Mouse (Mus musculus) cerebellum, adult 2 months (tissue): ENCODE data around the gene Spint4. TPM values are rescaled to one million over a fixed set of nuclear protein-coding genes. Genes with fewer than 3 reads are reported as not detected.

Experiments
- DNase-seq, 2 experiments: peaks; one replicate each; pipeline ENCODE4 v3.0.0; 2021
- H3K27ac ChIP-seq: fragments of 200-500 bp; 2 replicates; pipeline ENCODE4 v1.5.1; 2012; ENCODE audit warnings: low read length, control low read depth, inconsistent platforms; ENCODE audit not compliant: insufficient read depth
- H3K27me3 ChIP-seq: fragments of 200-500 bp; 2 replicates; pipeline ENCODE4 v1.6.1; 2012; ENCODE audit warnings: inconsistent platforms, mild to moderate bottlenecking, low read length, moderate library complexity; ENCODE audit not compliant: control insufficient read depth, insufficient read depth
- H3K4me1 ChIP-seq: fragments of 200-500 bp; 2 replicates; pipeline ENCODE4 v1.6.1; 2011; ENCODE audit warnings: low read length; ENCODE audit not compliant: control insufficient read depth, insufficient read depth
- H3K4me3 ChIP-seq: fragments of 200-500 bp; replicated peaks from 2 replicates; pipeline ENCODE3; 2011; ENCODE audit warnings: mild to moderate bottlenecking, low read depth, low read length, control low read depth; ENCODE audit not compliant: insufficient read depth
- CTCF ChIP-seq: fragments of 200-500 bp; IDR thresholded peaks from 2 replicates; pipeline ENCODE4 v1.5.1; 2011; ENCODE audit warnings: low read depth, mild to moderate bottlenecking, control low read depth, low read length, moderate library complexity, borderline replicate concordance; ENCODE audit not compliant: insufficient read depth
- POLR2A ChIP-seq: fragments of 200-500 bp; IDR thresholded peaks from 2 replicates; pipeline ENCODE4 v1.6.1; 2011; ENCODE audit warnings: low read length, control low read depth, borderline replicate concordance; ENCODE audit not compliant: insufficient read depth
- WGBS: fragments of 180-500 bp; shearing (Covaris S2); methylation state at CpG from one replicate; pipeline ENCODE4 v1.1.7; 2018; 5-methylcytosine and 5-hydroxymethylcytosine counted together
- polyA plus RNA-seq: library from polyadenylated mRNA; depleted of rRNA; stranded (reverse); fragments of >200 nt; gene quantifications from 2 replicates; pipeline ENCODE4 v1.2.3, GENCODE M21; 2012

Gene Spint4
- polyA plus RNA-seq, 1 experiment: not detected

GRCm38 (mm10) chr2:164676916-164677685 lies 21.2 kb upstream of the Spint4 start:
- 86% methylated on average over 16 of the region's 16 CpGs for WGBS
- Histone ChIP-seq H3K27ac (no peak overlapping the region), H3K4me1 (no peaks in the 10 kb centered on the region), H3K4me3 (no peak overlapping the region), H3K27me3 (no peaks in the 10 kb centered on the region; the same call in 1 of the 2 replicates)
- TF ChIP-seq CTCF (no peak), POLR2A (no peak)
- DNase-seq: no peak

GRCm38 (mm10) chr2:164678848-164679625 lies 19.3 kb upstream of the Spint4 start:
- Histone ChIP-seq H3K27me3 (no peaks in the 10 kb centered on the region; the same call in 1 of the 2 replicates), H3K4me3 (no peak overlapping the region), H3K4me1 (no peaks in the 10 kb centered on the region), H3K27ac (no peak overlapping the region)
- 17% methylated on average over 19 of the region's 19 CpGs for WGBS
- TF ChIP-seq POLR2A: no peak
- TF ChIP-seq CTCF: peak; percentile 78
- peak; percentile 48 to 55 for DNase-seq

- Histone ChIP-seq H3K27ac (no peak overlapping the region), H3K4me3 (no peak overlapping the region), H3K27me3 (no peaks in the 10 kb centered on the region; the same call in 1 of the 2 replicates), H3K4me1 (no peaks in the 10 kb centered on the region)
- TF ChIP-seq POLR2A (no peak), CTCF (no peak)
- WGBS: 76% methylated on average over 3 of the region's 3 CpGs
- no peak for DNase-seq
Measured at GRCm38 (mm10) chr2:164679906-164680305, 18.4 kb upstream of the Spint4 start.

GRCm38 (mm10) chr2:164684807-164685206 lies 13.5 kb upstream of the Spint4 start, which contains the start of gene Wfdc13:
Wfdc13 (plus strand) TSS chr2:164685107.
- DNase-seq: no peak
- WGBS: 61% methylated on average over 3 of the region's 3 CpGs
- H3K27ac ChIP-seq: no peak within 1 kb of the TSS
- TF ChIP-seq POLR2A (no peak), CTCF (no peak)
- H3K27me3 ChIP-seq: no peaks in the 10 kb centered on the region
- no peak within 1 kb of the TSS for H3K4me3 ChIP-seq
- H3K4me1 ChIP-seq: no peaks in the 10 kb centered on the region

GRCm38 (mm10) chr2:164700959-164701358 lies 2.7 kb downstream of the Spint4 start:
- no peak for DNase-seq
- H3K4me1 ChIP-seq: no peaks in the 10 kb centered on the region

GRCm38 (mm10) chr2:164701761-164702160 lies 3.5 kb downstream of the Spint4 start:
- no peak for TF ChIP-seq POLR2A
- no peak for TF ChIP-seq CTCF
- no peaks in the 10 kb centered on the region for H3K4me1 ChIP-seq
- no peaks in the 10 kb centered on the region for H3K27me3 ChIP-seq
- H3K27ac ChIP-seq: no peak overlapping the region
- no peak overlapping the region for H3K4me3 ChIP-seq
- 84% methylated on average over 5 of the region's 5 CpGs for WGBS
- no peak for DNase-seq

More at GRCm38 (mm10) chr2:164700959-164701358, 2.7 kb downstream of the Spint4 start:
- no peak for TF ChIP-seq POLR2A
- TF ChIP-seq CTCF: no peak
- Histone ChIP-seq H3K27me3 (no peaks in the 10 kb centered on the region), H3K4me3 (no peak overlapping the region), H3K27ac (no peak overlapping the region)
- WGBS: 84% methylated on average over 5 of the region's 5 CpGs

GRCm38 (mm10) chr2:164704235-164704634 lies 5.9 kb downstream of the Spint4 start:
- no peak for DNase-seq
- no peak for TF ChIP-seq CTCF
- TF ChIP-seq POLR2A: no peak
- 73% methylated on average over 5 of the region's 5 CpGs for WGBS

More at GRCm38 (mm10) chr2:164704235-164704634, 5.9 kb downstream of the Spint4 start:
- Histone ChIP-seq H3K4me1 (no peaks in the 10 kb centered on the region), H3K27ac (no peak overlapping the region), H3K4me3 (no peak overlapping the region), H3K27me3 (no peaks in the 10 kb centered on the region)
